Mouse (Mus musculus) embryonic facial prominence, embryonic 14.5 days (tissue): ENCODE measurements around the gene Arfgap3. TPM values are rescaled to one million over a fixed set of nuclear protein-coding genes. Genes with fewer than 3 reads are reported as not detected.

Experiments used
- ATAC-seq: fragments of 200-750 bp; cut with Nextera tagmentation; 2 replicates; pipeline ENCODE4 v1.8.0; 2017; ENCODE audit warnings: low read depth, moderate number of reproducible peaks, moderate TSS enrichment
- DNase-seq: peaks from one replicate; pipeline ENCODE4 v3.0.0-alpha.2; 2015; ENCODE audit warnings: low spot score
- H3K27ac ChIP-seq: fragments of 300-500 bp; sonication (generic); replicated peaks from 2 replicates; pipeline ENCODE4 v1.5.1; 2014; ENCODE audit warnings: low read depth, mild to moderate bottlenecking, low read length, moderate library complexity
- H3K27me3 ChIP-seq: fragments of 300-500 bp; sonication (generic); replicated peaks from 2 replicates; pipeline ENCODE4 v1.6.1; 2014; ENCODE audit warnings: low read length; ENCODE audit not compliant: control insufficient read depth, insufficient read depth
- H3K36me3 ChIP-seq: fragments of 300-500 bp; sonication (generic); 2 replicates; pipeline ENCODE4 v1.6.1; 2014; ENCODE audit warnings: low read length, mixed read lengths; ENCODE audit not compliant: control insufficient read depth, insufficient read depth
- H3K4me1 ChIP-seq: fragments of 300-500 bp; sonication (generic); 2 replicates; pipeline ENCODE4 v1.6.1; 2014; ENCODE audit warnings: antibody characterized with exemption, low read length; ENCODE audit not compliant: control insufficient read depth, insufficient read depth
- H3K4me2 ChIP-seq: fragments of 300-500 bp; sonication (generic); 2 replicates; pipeline ENCODE4 v1.6.1; 2014; ENCODE audit warnings: low read depth, mild to moderate bottlenecking, low read length, moderate library complexity, mixed read lengths
- H3K4me3 ChIP-seq: fragments of 300-500 bp; sonication (generic); 2 replicates; pipeline ENCODE4 v1.5.1; 2014; ENCODE audit warnings: low read depth, mild to moderate bottlenecking, low read length
- H3K9ac ChIP-seq: fragments of 300-500 bp; sonication (generic); 2 replicates; pipeline ENCODE4 v1.6.1; 2014; ENCODE audit warnings: low read depth, mild to moderate bottlenecking, low read length, moderate library complexity, mixed read lengths
- H3K9me3 ChIP-seq: fragments of 300-500 bp; sonication (generic); 2 replicates; pipeline ENCODE4 v1.6.1; 2016; ENCODE audit warnings: low read length; ENCODE audit not compliant: control insufficient read depth
- WGBS: fragments of 180-500 bp; shearing (Covaris S2); extraction: QIAGEN DNeasy Blood & Tissue Kit; methylation state at CpG from one replicate; pipeline ENCODE4 v1.1.7; 2014; 5-methylcytosine and 5-hydroxymethylcytosine counted together
- polyA plus RNA-seq: library from polyadenylated mRNA; unstranded; fragments of >200 nt; fragmentation: Nextera tagmentation; extraction: Ambion mirVana; gene quantifications from 2 replicates; pipeline ENCODE4 v1.2.1, GENCODE M21; 2014

The Arfgap3 gene
- polyA plus RNA-seq, 1 experiment from 2014 or later, result 63.3 TPM

GRCm38 (mm10) chr15:83263405-83263804 lies 86.6 kb downstream of the Arfgap3 start:
- no peaks in the 10 kb centered on the region for H3K27me3 ChIP-seq
- H3K9me3 ChIP-seq, result no peaks in the 10 kb centered on the region
- no peak overlapping the region for H3K4me2 ChIP-seq
- H3K9ac ChIP-seq, result no peak overlapping the region
- H3K36me3 ChIP-seq, result no peaks in the 10 kb centered on the region
- no peak overlapping the region for H3K4me3 ChIP-seq
- DNase-seq (no peak), ATAC-seq (no peak)
- H3K4me1 ChIP-seq, result no peaks in the 10 kb centered on the region
- no peak overlapping the region for H3K27ac ChIP-seq
- WGBS, result 78% methylated on average over 5 of the region's 5 CpGs

DNA sequence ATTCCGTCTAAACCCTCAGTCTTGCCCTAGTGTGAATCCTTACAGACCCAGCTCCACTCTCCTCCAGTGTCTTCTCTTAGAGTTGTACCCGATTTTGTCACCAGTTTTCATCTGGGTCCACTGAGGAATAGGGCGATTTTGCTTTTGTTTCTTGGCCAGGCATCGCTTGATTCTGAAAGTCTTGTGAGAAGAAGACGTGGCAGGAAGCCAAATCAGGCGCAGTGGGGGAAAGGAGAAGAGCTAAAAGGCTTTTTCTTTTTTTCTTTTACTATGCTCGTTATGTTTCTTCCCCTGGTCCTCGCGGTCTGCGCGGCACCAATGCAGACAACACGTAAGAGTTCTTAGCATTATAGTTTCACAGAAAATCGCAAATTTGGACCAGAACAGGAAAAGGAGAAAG lies 92.1 kb downstream of the Arfgap3 start:
- DNase-seq (peak; percentile 70), ATAC-seq (no peak)
- Histone ChIP-seq H3K4me1 (no peaks in the 10 kb centered on the region), H3K4me2 (no peak overlapping the region), H3K27ac (no peak overlapping the region), H3K9me3 (no peaks in the 10 kb centered on the region), H3K36me3 (no peaks in the 10 kb centered on the region), H3K9ac (no peak overlapping the region), H3K4me3 (no peak overlapping the region), H3K27me3 (peaks cover under 1% of the 10 kb centered on the region; the same call in 1 of the 2 replicates)
- WGBS, result 55% methylated on average over 13 of the region's 13 CpGs

- Histone ChIP-seq H3K4me3 (no peak overlapping the region), H3K9ac (no peak overlapping the region), H3K4me2 (no peak overlapping the region), H3K4me1 (peaks cover 3% of the 10 kb centered on the region; the same call in 1 of the 2 replicates), H3K9me3 (no peaks in the 10 kb centered on the region), H3K36me3 (no peaks in the 10 kb centered on the region), H3K27me3 (peaks cover 15% of the 10 kb centered on the region), H3K27ac (no peak overlapping the region)
- DNase-seq (no peak), ATAC-seq (no peak)
- 76% methylated on average over 4 of the region's 4 CpGs for WGBS
Measured at GRCm38 (mm10) chr15:83256491-83256890, 93.6 kb downstream of the Arfgap3 start.

GRCm38 (mm10) chr15:83255944-83256343 lies 94.1 kb downstream of the Arfgap3 start:
- ATAC-seq (no peak), DNase-seq (no peak)
- Histone ChIP-seq H3K4me2 (no peak overlapping the region), H3K9me3 (no peaks in the 10 kb centered on the region), H3K4me3 (no peak overlapping the region), H3K27ac (no peak overlapping the region), H3K9ac (no peak overlapping the region), H3K36me3 (no peaks in the 10 kb centered on the region), H3K4me1 (peaks cover 4% of the 10 kb centered on the region; the same call in 1 of the 2 replicates), H3K27me3 (peaks cover 20% of the 10 kb centered on the region)
- 65% methylated on average over 7 of the region's 7 CpGs for WGBS

GRCm38 (mm10) chr15:83255191-83255782 lies 94.8 kb downstream of the Arfgap3 start:
- Histone ChIP-seq H3K27me3 (peaks cover 27% of the 10 kb centered on the region), H3K9me3 (no peaks in the 10 kb centered on the region), H3K4me1 (peaks cover 4% of the 10 kb centered on the region; the same call in 1 of the 2 replicates), H3K4me2 (no peak overlapping the region), H3K36me3 (no peaks in the 10 kb centered on the region), H3K4me3 (no peak overlapping the region), H3K9ac (no peak overlapping the region), H3K27ac (no peak overlapping the region)
- DNase-seq (no peak), ATAC-seq (no peak)
- WGBS, result 91% methylated on average over 4 of the region's 4 CpGs

DNA sequence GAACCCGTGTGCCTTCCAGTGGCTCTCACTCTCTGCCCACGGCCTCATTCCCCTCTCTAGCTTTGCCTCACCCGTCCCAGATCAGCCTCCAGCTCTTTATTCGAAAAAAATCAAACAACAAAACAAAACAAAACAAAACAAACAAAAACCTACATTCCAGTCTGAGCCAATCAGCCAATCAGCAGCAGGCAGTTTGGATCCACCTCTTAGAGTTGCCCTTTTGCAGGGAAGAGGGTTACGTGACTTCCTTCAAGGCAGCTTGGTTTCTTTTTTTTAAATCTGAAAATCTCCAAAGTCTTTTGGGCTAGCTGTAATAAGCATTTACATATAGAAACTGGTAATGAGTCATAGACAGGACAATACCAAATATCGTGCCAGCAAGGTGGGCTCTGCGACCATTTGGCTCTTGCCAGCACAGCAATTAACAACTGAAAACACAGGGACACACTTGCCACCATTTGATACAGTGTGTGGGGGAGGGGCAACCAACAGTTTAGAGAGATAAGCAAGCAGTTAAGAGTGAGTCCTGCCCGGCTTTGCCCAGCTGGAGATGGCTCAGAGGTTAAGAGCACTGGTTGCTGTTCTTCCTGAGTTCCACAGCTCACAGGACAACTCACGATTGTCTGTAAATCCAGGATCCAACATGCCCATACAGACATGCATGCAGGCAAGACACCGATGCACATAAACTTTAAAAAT lies 95.5 kb downstream of the Arfgap3 start:
- Histone ChIP-seq H3K9ac (no peak overlapping the region), H3K27ac (no peak overlapping the region), H3K36me3 (no peaks in the 10 kb centered on the region), H3K4me2 (no peak overlapping the region), H3K4me1 (peaks cover 4% of the 10 kb centered on the region; the same call in 1 of the 2 replicates), H3K27me3 (peaks cover 35% of the 10 kb centered on the region), H3K9me3 (no peaks in the 10 kb centered on the region), H3K4me3 (no peak overlapping the region)
- DNase-seq (no peak), ATAC-seq (no peak)
- 68% methylated on average over 10 of the region's 10 CpGs for WGBS

GRCm38 (mm10) chr15:83252060-83252459 lies 98.0 kb downstream of the Arfgap3 start:
- Histone ChIP-seq H3K9me3 (no peaks in the 10 kb centered on the region), H3K9ac (no peak overlapping the region), H3K4me3 (peak overlapping the region; percentile 53), H3K27ac (no peak overlapping the region), H3K27me3 (peaks cover 37% of the 10 kb centered on the region), H3K4me1 (peaks cover 4% of the 10 kb centered on the region; the same call in 1 of the 2 replicates), H3K36me3 (no peaks in the 10 kb centered on the region), H3K4me2 (peak overlapping the region; percentile 95; the same call in 1 of the 2 replicates)
- ATAC-seq (no peak), DNase-seq (no peak)
- WGBS, result 54% methylated on average over 14 of the region's 14 CpGs

DNA sequence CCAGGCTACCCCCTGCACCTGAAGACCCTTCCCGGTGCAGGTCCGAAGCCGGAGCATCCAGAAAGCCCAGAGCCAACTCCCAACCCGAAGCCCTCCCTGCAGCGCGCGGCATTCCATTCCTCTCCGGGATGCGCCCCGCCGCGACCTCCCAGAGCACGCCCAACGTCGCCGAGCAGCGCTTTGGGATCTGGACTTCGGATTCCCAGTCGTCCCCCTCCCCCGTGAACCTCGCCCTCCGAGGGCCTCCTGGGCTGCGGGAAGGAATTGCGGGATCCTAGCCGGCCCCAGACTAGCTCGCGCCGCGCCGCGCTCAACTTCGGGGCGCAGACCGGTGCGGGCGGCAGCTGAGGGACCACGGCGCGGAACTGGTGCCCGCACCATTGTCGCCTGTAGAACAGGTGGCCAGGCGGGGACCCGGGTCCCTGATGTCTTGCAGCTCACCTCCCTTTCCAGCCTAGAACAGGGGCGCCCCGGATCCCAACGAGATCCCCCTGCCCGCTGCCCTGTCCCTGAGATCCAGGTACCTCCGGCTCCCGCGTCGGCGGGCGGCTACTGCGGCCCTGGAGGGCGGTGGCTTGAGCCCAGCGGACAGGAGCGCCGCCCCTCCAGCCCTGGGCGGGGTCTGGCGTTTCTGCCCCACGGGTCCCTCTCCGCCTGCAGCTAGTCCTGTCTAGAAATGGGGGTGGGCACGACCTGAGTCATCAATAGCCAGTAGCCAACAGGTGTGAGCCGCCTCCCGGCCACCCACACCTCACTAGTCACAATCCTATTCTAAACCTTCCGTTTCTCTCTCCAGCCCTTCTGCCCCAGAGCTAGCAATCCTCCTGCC lies 98.7 kb downstream of the Arfgap3 start, which contains the start of gene A4galt:
A4galt (minus strand) TSS at position 599 of the 829 bp plus-strand sequence.
- ATAC-seq, result no peak
- H3K9me3 ChIP-seq, result no peaks in the 10 kb centered on the region
- WGBS, result 2% methylated on average over 38 of the region's 66 CpGs
- no peak for DNase-seq
- H3K4me1 ChIP-seq, result peaks cover 4% of the 10 kb centered on the region; the same call in 1 of the 2 replicates
- peak within 1 kb of the TSS; percentile 53 for H3K4me3 ChIP-seq
- peaks cover 37% of the 10 kb centered on the region for H3K27me3 ChIP-seq
- no peaks in the 10 kb centered on the region for H3K36me3 ChIP-seq
- no peak within 1 kb of the TSS for H3K27ac ChIP-seq
- H3K4me2 ChIP-seq, result peak within 1 kb of the TSS; percentile 95
- H3K9ac ChIP-seq, result peak within 1 kb of the TSS; percentile 60
